Mouse (Mus musculus) right cerebral cortex, postnatal 25 days (tissue): ENCODE results near the gene Pafah1b3.

ENCODE experiments used
- DNase-seq: peaks from one replicate; pipeline ENCODE4 v3.0.0; 2022

Gene Pafah1b3

DNA sequence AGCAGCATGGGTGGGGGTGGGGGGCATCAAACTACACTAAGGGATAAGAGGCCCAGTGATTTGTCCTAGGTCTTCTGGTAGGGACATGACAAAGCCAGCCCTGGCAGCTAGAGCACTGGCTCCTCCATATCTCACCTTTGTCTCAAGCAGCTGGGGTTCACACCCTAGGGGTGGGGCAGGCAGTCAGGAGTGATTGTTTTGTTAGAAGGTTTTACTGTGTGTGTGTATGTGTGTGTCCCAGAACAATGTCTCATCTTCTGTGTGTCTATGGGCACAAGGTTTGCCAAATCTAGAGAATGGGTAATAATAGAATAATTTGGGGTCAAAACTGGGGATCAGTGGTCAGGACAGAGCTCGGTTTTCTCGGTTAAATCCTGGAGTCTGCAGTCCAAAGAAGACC lies 7.7 kb upstream of the Pafah1b3 start:
- DNase-seq = no peak

DNA sequence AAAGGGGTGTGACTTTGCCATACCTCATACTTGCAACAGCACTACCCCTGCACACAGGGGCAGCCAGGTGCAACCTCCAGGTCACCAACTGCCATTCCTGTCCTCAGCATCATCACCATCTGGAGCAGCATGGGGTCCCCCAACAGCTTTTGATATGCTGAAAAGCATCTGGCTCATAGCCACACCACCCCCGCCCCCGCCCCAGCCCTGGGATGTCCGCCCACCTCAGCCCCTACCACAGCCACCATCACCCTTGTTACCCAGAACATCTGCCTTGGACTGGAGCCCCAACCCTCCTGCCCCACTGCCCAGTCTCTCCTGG lies 5.9 kb upstream of the Pafah1b3 start:
- DNase-seq = no peak

DNA sequence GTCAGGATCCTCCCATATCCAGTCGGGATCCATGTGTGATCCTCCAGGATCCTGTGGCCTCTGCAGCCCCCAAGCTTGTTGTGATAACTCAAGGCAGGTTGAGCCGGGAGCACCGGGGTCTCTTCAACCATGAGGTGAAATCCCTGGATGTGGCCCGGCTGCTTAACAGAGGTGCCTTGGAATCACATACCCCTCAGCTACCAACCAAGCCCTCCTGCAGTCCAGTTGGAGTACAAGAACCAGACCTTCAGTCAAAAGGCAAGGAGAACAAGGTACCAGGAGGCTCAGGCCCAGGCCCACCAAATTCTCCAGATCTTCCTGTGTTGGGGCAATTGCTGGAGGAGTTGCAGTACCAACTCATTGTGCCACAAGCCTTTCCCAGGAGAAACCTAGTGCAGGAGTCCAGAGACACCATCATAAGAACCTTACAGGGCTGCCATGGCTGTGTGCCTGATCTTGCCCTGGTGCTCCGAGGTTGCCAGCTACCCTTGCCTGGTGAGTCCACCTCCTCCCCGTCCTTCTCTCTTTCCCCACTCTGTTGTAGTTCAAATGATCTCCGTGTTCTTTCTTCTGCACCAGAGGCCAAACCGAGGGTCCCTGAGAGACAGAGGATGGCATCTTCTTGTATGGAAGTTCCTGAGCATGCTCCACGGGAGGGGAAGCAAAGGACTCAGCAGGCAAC lies 5.4 kb upstream of the Pafah1b3 start:
- DNase-seq = no peak

DNA sequence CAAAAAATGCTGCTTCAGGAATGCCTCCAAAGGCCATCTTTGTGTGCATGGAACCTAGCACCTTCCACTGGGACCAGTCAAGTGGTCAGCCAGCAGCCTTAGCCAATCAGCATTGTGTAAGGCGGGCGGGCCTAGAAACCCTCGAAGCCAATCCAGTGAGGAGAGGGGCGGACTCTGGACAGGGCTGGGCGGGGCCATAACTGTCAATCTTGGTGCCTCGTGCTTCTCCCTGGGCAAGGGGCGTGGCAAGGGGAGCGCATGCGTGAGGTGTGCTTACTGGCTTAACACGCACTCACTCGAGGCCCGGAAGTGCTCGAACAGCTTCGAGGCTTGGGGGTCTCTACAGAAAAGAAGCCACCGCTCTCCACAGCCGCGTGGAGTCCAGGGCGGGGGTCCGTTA lies 3.3 kb upstream of the Pafah1b3 start, which contains the start of gene Prr19:
Prr19 (plus strand) TSS at position 349 of the 400 bp plus-strand sequence.
- DNase-seq = no peak

DNA sequence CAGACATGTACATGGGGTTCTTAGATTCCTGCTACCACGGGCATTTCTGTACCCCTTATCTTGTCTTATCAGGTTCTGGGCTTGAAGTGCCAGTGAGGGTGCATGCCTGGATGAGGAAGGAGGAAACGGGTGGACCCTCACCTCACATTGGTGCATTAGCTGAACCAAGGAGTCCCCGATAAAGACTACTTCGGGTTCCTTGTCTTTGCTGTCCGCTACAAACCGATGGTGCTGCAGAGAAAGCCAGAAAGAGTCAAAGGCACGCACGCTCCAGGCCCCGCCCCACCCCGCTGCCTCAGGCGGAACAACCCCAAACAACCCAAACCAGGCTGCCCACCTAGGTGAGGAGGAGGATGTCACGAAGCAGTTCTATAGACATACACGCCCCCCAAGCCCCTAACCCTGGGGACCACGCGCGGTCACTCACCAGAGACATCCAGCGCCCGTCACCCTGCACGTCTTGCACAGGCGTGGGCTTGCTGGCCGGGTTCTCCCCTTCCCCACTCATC lies 787 bp downstream of the Pafah1b3 start:
- DNase-seq = no peak

DNA sequence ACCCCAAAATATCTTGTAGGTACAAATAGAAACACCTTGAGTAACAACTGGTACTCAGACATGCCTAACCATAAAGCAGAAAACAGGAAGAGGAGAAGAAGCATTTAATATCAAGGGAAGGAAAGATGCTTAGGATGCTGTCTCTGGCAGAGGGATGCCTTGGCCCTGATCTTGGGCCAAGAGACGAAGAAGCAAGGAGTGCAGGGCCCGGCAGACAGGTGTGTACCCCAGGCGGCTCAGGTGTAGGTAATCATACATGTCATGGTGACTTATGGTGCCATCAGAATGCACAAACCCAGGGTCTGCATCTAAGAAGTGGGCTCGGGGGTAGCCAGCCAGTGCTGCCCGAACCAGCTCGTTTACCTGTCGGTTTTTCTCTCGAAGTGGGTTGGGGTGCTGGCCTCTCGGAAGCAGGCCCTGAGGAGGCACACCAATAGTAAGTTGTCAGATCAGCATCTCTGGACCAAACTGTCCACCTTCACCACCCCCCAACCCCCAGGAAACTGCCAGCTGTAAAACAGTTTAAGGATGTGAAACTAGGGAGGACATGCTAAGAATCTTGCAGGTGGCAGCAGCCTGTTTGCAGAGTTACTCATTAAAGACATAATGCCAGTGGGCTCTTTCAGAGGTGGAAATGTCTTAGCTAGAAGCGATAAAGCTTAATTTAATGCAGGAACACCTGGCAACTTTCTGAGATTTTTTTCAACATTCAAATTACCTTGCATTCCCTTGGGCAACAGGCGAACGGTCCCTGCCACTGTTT lies 2.6 kb downstream of the Pafah1b3 start:
- DNase-seq = no peak

DNA sequence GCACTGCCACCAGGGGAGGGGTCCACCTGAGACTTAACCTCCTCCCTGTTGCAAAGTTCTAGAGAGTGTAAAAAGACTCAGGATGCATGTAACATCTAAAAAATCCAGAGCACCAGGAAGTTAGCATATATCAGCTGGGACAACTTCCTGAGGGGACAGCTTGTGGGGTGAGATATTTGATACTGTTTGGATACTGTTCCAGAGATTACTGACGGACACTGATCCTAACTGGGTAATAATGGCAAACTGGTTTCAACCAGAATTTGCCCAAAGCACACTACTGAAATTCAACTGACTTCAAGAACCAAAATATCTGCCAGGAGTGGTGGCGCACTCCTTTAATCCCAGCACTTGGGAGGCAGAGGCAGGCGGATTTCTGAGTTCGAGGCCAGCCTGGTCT lies 3.3 kb downstream of the Pafah1b3 start:
- no peak for DNase-seq

DNA sequence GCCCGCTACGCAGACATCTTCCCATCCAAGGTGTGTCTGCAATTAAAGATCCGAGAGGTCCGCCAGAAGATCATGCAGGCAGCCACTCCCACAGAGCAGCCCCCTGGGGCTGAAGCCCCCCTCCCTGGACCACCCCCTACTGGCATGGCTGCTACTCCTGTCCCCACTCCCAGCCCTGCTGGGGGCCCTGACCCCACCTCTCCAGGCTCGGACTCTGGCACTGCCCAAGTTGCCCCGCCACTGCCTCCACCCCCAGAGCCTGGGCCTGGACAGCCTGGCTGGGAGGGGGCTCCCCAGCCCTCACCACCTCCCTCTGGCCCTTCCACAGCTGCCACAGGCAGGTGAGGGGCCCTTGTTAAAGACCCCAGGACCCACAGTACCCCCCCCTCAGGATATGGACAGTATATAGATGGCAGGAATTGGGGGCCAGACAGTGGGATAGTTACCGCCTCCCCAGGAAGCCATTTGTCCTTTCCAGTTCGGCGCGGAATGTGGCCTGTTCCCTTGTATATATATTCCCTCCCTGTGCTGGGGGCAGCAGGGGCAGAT lies 4.5 kb downstream of the Pafah1b3 start:
- DNase-seq = no peak

DNA sequence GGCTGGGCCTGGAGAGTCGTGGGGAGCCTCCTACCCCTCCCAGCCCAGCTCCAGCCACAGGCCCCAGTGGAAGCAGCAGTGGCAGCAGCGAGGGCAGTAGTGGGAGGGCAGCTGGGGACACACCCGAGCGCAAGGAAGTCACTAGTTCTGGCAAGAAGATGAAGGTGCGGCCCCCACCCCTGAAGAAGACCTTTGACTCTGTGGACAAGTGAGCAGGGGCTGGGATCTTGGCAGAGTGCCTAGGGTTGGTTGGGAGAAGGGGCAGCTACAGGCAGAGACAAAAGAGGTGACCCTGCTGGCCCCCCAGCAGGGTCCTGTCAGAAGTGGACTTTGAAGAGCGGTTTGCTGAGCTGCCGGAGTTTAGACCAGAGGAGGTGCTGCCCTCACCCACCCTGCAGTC lies 5.7 kb downstream of the Pafah1b3 start:
- no peak for DNase-seq

DNA sequence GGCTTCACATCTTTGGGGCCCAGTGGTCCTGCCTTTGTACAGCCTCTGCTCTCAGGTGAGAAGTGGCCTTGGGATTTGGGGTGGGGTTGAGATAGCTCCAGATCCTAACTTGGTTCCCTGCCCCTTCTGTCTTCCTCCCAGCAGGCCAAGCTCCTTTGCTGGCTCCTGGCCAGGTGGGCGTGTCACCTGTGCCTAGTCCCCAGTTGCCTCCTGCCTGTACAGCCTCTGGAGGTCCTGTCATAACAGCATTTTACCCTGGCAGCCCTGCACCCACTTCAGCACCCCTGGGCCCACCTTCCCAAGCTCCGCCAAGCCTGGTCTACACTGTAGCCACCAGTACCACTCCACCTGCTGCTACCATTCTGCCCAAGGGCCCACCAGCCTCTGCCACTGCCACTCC lies 6.9 kb downstream of the Pafah1b3 start:
- no peak for DNase-seq

DNA sequence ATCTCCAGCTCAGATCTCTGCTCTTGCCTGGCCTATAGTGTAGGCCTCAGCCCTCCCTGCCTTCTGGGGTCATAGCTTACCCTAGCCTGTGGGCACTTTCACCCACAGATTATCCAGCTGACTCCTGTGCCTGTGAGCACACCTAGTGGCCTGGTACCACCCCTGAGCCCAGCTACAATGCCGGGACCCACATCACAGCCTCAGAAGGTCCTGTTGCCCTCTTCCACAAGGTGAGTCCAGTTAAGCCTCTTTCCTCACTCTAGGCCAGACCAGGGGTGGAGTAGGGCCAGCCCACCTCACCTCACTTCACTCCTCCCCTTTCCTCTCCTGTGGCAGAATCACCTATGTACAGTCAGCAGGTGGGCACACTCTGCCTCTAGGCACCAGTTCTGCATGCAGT lies 7.3 kb downstream of the Pafah1b3 start:
- no peak for DNase-seq

DNA sequence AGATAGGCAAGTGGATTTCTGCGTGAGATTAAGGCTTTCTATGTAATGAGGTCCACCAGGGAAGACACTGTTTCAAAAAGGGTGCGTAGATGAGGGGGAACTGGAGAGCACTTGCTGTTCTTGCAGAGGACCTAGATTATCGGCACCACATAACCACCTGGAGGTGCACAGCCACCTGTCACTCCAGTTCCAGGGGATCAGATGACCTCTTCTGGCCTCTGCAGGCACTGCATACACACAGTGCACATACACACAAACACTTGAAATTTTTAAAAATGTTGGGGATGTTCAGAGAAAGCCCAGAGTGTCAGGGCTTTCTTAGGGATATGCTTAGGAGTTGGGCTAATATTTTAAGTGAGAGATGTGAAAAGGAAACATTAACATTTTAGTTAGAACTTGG lies 7.9 kb downstream of the Pafah1b3 start:
- DNase-seq = no peak

DNA sequence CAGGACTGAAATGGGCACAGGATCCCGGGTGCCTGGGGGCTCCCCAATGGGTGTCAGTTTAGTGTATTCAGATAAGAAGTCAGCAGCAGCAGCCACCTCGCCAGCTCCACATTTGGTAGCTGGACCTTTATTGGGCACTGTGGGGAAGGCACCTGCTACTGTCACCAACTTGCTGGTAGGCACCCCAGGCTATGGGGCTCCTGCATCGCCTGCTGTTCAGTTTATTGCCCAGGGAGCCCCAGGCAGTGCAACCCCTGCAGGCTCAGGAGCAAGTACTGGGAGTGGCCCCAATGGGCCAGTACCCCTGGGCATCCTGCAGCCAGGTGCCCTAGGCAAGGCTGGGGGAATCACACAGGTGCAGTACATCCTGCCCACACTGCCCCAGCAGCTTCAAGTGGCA lies 9.1 kb downstream of the Pafah1b3 start:
- DNase-seq = no peak

DNA sequence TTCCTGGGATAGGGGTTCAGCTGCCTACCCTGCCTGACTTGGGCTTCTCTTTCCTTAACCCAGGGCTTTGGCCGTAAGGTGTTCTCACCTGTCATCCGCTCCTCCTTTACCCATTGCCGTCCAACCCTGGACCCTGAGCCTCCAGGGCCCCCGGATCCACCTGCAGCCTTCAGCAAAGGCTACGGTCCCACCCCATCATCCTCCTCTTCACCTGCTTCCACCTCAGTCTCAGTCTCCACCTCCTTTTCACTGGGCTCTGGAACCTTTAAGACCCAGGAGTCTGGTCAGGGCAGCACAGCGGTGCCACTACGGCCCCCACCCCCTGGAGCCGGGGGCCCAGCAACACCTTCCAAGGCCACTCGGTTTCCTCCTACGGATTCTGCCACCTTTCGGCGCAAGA lies 9.8 kb downstream of the Pafah1b3 start:
- no peak for DNase-seq

DNA sequence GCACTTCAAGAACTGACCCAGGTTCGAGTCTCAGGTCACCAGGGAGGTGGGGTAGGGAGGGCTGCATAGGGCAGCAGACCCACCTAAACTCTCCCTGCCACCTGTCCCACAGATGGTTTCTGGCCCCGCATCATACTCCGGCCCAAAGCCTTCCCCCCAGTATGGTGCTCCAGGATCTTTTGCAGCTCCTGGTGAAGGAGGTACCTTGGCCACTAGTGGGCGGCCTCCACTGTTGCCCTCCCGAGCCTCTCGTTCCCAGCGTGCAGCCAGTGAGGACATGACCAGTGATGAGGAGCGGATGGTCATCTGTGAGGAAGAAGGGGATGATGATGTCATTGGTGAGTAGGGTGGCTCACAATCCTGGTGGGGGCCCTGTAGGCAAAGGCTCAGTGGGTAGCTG lies 10.8 kb downstream of the Pafah1b3 start:
- DNase-seq = no peak

DNA sequence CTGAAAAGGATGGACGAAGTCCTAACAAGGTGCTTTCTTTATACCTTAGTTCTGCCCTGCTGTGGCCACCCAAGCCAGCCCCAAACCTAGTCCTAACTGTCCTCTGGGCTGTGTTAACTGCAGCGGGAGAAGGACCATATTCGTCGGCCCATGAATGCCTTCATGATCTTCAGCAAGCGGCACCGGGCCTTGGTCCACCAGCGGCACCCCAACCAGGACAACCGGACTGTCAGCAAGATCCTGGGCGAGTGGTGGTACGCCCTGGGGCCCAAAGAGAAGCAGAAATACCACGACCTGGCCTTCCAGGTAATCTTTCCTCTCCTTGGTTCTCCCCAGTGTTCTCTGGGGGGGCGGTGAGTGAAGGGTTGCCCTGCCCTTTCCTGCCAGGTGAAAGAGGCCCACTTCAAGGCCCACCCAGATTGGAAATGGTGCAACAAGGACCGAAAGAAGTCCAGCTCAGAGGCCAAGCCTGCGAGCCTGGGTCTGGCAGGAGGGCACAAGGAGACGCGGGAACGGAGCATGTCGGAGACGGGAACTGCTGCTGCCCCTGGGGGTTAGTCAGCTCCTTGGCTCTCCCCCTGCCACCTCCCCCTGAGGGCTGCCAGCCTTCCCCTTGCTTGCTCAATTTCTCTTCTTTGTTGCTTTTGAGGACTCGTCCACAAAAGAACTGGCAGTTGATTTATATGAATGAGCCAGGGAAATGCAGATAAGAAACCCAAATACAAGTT lies 12.1 kb downstream of the Pafah1b3 start:
- no peak for DNase-seq

DNA sequence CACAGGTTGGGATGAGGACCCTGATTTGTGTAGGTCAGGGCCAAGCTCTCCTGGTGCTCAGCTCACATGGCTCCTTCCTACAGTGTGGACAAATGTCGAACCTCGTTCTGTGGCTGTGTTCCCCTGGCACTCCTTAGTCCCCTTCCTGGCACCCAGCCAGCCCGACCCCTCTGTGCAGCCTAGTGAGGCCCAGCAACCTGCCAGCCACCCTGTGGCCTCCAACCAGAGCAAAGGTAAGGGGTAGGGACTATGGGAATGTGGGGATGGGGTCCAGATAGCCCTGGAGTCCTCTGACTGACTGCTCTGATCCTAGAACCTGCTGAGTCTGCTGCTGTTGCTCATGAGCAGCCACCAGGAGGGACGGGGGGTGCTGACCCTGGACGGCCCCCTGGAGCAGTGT lies 13.0 kb downstream of the Pafah1b3 start:
- no peak for DNase-seq

DNA sequence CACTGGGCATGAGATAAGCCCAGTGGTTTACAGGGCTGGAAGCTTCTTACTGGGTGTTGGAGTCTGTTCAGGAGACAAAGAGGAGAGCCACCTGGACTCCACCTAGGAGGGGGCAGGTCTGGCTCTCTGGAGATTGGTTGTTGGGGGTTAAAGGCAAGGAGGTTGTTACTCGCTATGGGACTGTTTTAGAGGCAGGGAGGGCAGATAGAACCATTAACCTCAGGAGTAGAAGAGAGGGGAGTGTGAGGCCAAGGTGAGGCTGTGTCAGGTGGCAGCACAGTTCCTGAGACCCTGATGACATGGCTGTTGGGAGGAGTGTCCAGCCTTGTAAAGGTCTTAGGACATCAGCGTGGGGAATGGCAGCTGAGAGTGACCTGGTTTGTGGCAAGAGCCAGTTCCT lies 13.6 kb downstream of the Pafah1b3 start:
- DNase-seq = no peak

DNA sequence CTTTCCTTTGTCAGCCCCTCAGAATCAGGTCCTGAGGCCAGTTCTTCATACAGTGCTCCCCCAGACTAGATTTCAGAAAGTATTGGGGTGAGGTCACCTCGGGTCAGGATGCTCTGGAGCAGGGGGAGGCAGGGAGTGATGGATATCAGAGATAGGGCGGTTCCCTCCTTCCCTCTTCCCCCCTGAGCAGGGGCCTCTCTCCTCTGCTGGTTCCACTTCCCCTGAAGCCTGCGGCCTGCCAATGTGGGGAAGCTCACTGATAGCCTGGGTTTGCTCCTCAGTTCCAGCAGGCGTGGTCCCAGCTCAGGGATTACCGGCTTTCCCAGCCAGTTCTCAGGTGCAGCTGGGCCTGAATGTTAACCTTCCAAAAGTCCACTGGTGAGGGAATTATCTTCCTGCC lies 14.1 kb downstream of the Pafah1b3 start:
- DNase-seq = no peak

DNA sequence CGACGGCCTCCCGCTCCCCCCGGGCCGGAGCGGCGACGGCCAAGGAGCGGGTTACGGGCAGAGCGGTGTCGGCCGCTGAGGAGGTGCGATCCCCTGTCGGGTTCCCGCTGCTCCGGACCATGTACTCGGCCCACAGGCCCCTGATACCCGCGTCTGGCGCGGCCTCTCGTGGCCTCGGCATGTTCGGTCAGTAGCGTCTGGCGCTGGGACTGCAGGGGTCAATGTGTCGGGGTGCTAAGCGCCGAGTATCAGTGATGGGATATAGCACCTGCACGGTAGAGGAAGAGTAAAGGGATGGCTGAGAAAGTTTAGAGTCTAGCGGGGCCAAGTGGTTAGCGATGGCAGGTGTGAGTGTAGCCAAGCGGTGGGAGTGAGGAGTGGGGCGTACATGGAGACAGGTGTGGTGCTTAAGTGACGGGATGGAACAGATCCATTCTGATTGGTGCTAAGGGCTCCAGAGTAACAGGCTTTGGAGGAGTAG lies 15.0 kb downstream of the Pafah1b3 start:
- no peak for DNase-seq

DNA sequence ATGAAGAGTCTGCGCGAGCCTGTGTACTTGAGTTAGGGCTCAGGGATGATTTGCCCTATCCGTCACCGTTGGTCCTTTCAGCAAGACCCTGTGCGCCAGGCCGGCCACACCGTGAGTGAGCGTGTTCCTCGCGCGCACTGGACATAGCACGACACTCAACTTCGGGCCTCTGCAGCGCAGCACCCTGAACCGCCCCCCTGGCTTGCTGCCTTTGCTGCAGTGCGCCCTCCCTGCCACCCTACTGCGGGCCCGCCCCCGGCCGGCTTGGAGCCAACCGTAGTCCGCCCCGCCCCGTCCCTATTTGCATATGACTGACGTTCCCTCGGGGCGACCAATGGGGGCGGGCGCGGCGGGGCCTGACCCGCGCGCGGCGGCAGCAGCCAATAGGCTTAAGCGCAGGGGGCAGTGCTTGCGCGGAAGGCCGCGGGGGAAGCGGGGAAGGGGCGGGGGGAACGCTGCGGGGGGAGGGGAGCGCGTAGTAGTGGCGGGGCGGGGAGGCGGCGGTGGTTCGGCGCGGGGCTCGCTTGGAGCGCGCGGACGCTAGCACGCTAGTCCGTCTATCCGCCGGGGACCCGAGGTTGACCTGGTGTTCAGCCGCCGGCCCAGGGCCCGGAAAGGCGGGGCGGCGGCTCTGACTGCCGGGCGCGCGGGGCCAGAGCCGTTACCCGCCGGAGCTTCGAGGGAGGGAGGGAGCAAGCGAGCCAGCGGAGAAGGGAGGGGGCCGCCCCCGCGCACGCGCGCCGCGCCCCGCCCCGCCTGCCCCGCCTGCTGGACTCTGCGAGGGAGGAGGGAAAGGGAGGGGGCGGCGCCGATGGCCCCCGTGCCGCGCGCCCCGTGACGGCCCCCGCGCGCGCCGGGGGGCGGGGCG lies 15.8 kb downstream of the Pafah1b3 start:
- DNase-seq = peak; percentile 95

DNA sequence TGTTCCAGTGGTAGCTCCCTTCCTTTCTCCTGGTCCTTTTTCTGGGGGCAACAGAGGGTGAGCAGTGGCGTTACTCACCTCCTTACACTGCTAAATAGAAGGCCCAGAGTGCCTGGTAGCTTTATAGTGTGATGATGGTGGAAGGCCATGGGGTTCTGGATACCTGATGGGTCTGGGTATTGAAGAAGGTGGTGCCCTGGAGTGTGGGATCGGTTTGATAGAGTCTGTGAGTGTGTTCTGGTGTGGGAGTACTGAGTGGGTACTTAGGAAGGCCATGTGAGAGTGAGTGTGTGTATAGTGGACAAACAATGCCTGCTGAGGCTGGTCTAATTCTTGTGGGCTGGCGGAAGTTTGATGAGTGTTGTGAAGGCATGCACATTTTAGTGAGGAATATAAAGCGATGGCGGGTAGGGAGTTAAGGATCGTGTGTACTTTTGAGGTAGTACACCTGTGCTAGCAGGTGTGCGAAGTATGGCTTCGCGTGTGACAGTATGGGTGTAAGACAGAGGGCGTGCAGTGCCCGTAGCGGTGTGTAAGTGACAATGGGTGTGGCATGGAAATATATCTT lies 16.5 kb downstream of the Pafah1b3 start:
- DNase-seq = no peak
